Mouse (Mus musculus): ENCODE results near the gene Auts2. TPM values are rescaled to one million over a fixed set of nuclear protein-coding genes. Genes with fewer than 3 reads are reported as not detected.

The Auts2 gene
- total RNA-seq, 1 experiment: 9.9 TPM

DNA sequence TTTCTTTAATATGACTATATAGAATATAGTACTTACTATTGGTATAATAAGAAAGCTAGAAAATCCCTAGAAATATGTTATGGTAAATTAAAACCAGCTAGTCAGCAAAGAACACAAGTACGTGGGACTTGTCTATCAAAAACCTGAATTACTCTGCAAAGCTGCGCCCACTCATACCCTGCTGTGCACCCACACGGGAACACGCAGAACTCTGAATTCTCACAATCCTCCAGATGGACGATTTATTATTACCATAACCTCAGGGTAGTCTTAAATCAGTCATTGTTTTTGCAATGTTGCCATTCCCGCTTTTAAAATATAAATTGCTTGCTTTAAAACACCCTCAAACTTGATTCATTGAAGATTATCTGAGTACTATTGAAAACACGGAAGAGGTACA, 84.6 kb downstream of the Auts2 start:
- no peaks in the 10 kb centered on the region for H3K36me3 ChIP-seq (ENCODE audit: control insufficient read depth, insufficient read depth, low read length, poor library complexity, severe bottlenecking)
- no peak for TF ChIP-seq ZC3H11A (IDR thresholded peaks at IDR 0.05; ENCODE audit: borderline replicate concordance, low read depth, low read length)
- TF ChIP-seq HCFC1 (IDR thresholded peaks at IDR 0.05; ENCODE audit: borderline replicate concordance, insufficient read depth, low read length): no peak
- TF ChIP-seq ZNF384 (IDR thresholded peaks at IDR 0.05; ENCODE audit: low read depth, low read length): no peak
- no peak for TF ChIP-seq MAFK (IDR thresholded peaks at IDR 0.05; ENCODE audit: insufficient read depth, low read depth, low read length)
- TF ChIP-seq CHD2 (IDR thresholded peaks at IDR 0.05; ENCODE audit: low read depth, low read length): no peak
- H3K27ac ChIP-seq (ENCODE audit: insufficient read depth, low read depth, low read length, poor library complexity, severe bottlenecking): no peak overlapping the region
- no peak overlapping the region for H3K4me3 ChIP-seq (ENCODE audit: insufficient read depth in 1 of 2, low read depth in 1 of 2, low read length in 2 of 2, poor library complexity in 1 of 2, severe bottlenecking in 1 of 2)
- DNase-seq (ENCODE audit: low read depth, low spot score): no peak
- H3K9ac ChIP-seq (ENCODE audit: insufficient read depth, low read depth, low read length, poor library complexity, severe bottlenecking): no peak overlapping the region
- no peaks in the 10 kb centered on the region for H3K9me3 ChIP-seq (ENCODE audit: control insufficient read depth, insufficient read depth, low read depth, low read length)
- H3K4me1 ChIP-seq (ENCODE audit: control insufficient read depth in 2 of 2, insufficient read depth in 2 of 2, low read length in 2 of 2, poor library complexity in 1 of 2): no peaks in the 10 kb centered on the region
- in situ Hi-C loops (cut with MboI; ENCODE audit: low sequenced_read_pairs in 2 of 2, unreplicated experiment in 2 of 2): no loop called here

DNA sequence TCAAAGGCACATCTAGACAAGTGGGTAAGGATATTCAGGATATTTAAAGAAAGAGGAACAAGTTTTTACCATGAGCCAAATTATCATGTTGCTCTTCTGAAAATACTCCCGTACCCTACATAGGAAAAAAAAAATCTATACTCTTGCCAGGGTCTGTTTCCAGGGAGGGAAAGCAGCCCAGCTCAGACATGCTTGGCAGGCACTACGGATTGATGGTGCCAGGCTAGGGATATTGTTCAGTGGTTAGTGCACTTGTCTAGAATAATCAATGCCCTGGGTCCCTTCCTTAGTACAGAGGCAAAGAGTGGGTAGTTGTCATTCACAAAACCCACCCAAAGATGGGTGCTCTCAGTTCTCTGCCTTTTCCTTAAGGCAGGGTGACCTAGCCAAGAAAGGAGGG, 90.8 kb downstream of the Auts2 start:
- no peaks in the 10 kb centered on the region for H3K9me3 ChIP-seq (ENCODE audit: control insufficient read depth, insufficient read depth, low read depth, low read length)
- no peak overlapping the region for H3K27ac ChIP-seq (ENCODE audit: insufficient read depth, low read depth, low read length, poor library complexity, severe bottlenecking)
- TF ChIP-seq ZC3H11A (IDR thresholded peaks at IDR 0.05; ENCODE audit: borderline replicate concordance, low read depth, low read length): no peak
- TF ChIP-seq CHD2 (IDR thresholded peaks at IDR 0.05; ENCODE audit: low read depth, low read length): no peak
- TF ChIP-seq ZNF384 (IDR thresholded peaks at IDR 0.05; ENCODE audit: low read depth, low read length): no peak
- no peak for TF ChIP-seq MAFK (IDR thresholded peaks at IDR 0.05; ENCODE audit: insufficient read depth, low read depth, low read length)
- no peak for TF ChIP-seq HCFC1 (IDR thresholded peaks at IDR 0.05; ENCODE audit: borderline replicate concordance, insufficient read depth, low read length)
- H3K9ac ChIP-seq (ENCODE audit: insufficient read depth, low read depth, low read length, poor library complexity, severe bottlenecking): no peak overlapping the region
- no peaks in the 10 kb centered on the region for H3K36me3 ChIP-seq (ENCODE audit: control insufficient read depth, insufficient read depth, low read length, poor library complexity, severe bottlenecking)
- H3K4me3 ChIP-seq (ENCODE audit: insufficient read depth in 1 of 2, low read depth in 1 of 2, low read length in 2 of 2, poor library complexity in 1 of 2, severe bottlenecking in 1 of 2): no peak overlapping the region
- H3K4me1 ChIP-seq (ENCODE audit: control insufficient read depth in 2 of 2, insufficient read depth in 2 of 2, low read length in 2 of 2, poor library complexity in 1 of 2): no peaks in the 10 kb centered on the region
- in situ Hi-C loops (cut with MboI; ENCODE audit: low sequenced_read_pairs in 2 of 2, unreplicated experiment in 2 of 2): no loop called here
- no peak for DNase-seq (ENCODE audit: low read depth, low spot score)

DNA sequence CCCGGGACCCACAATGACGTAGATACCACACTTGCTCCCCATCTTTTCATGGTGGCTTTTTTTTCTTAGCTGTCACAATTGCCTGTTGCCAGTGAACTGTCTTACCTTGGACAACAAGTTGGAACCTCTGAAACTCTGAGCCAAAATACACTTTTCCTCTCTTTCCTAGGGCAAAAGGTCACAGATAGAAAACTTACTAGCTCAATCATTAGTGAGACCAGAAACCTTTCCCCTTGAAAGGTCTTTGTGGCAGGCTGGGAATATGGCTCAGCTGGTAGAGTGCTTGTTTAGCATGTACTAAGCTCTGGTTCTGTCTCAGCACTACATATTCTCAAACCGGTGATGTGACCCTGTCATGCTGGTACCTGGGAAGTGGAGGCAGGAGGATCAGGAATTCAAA, 93.1 kb downstream of the Auts2 start:
- TF ChIP-seq ZC3H11A (IDR thresholded peaks at IDR 0.05; ENCODE audit: borderline replicate concordance, low read depth, low read length) (no peak), HCFC1 (IDR thresholded peaks at IDR 0.05; ENCODE audit: borderline replicate concordance, insufficient read depth, low read length) (no peak), ZNF384 (IDR thresholded peaks at IDR 0.05; ENCODE audit: low read depth, low read length) (no peak), CHD2 (IDR thresholded peaks at IDR 0.05; ENCODE audit: low read depth, low read length) (no peak), MAFK (IDR thresholded peaks at IDR 0.05; ENCODE audit: insufficient read depth, low read depth, low read length) (no peak)

DNA sequence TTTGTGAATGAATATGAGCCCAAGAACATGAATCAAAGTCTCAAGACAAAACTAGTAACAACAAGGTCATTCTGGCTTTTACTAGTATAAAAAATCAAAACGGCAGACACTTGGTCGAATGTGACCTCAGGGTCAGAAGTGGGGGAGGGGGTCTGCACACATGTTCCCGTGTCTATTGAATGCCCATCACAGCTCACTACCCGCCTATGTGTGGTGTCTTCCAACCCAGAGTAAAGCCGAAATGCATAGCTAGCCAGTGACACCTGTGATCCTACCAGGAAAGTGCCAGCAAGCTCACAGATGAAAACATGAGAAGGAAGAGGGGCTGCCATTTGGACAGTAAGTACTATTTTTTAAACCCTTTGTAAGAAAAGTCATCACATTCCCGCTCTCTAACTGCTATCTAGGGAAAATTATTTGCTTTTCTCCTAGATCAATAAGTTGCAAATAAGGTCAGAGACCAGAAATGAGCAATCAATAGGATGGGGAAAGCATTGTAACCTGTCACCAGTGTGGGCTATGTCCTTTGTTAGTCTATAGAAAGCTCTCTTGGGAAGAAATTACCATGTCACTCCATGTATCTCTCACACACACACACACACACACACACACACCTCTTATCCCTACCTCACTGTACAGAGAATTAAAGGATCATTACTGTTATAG, 94.6 kb downstream of the Auts2 start:
- in situ Hi-C loops (cut with MboI; ENCODE audit: low sequenced_read_pairs in 2 of 2, unreplicated experiment in 2 of 2): no loop called here
- Histone ChIP-seq H3K9ac (ENCODE audit: insufficient read depth, low read depth, low read length, poor library complexity, severe bottlenecking) (no peak overlapping the region), H3K4me3 (ENCODE audit: insufficient read depth in 1 of 2, low read depth in 1 of 2, low read length in 2 of 2, poor library complexity in 1 of 2, severe bottlenecking in 1 of 2) (no peak overlapping the region), H3K9me3 (ENCODE audit: control insufficient read depth, insufficient read depth, low read depth, low read length) (no peaks in the 10 kb centered on the region), H3K36me3 (ENCODE audit: control insufficient read depth, insufficient read depth, low read length, poor library complexity, severe bottlenecking) (no peaks in the 10 kb centered on the region), H3K4me1 (ENCODE audit: control insufficient read depth in 2 of 2, insufficient read depth in 2 of 2, low read length in 2 of 2, poor library complexity in 1 of 2) (no peaks in the 10 kb centered on the region), H3K27ac (ENCODE audit: insufficient read depth, low read depth, low read length, poor library complexity, severe bottlenecking) (no peak overlapping the region)
- DNase-seq (ENCODE audit: low read depth, low spot score): no peak
- TF ChIP-seq HCFC1 (IDR thresholded peaks at IDR 0.05; ENCODE audit: borderline replicate concordance, insufficient read depth, low read length) (no peak), MAFK (IDR thresholded peaks at IDR 0.05; ENCODE audit: insufficient read depth, low read depth, low read length) (no peak), CHD2 (IDR thresholded peaks at IDR 0.05; ENCODE audit: low read depth, low read length) (no peak), ZC3H11A (IDR thresholded peaks at IDR 0.05; ENCODE audit: borderline replicate concordance, low read depth, low read length) (no peak), ZNF384 (IDR thresholded peaks at IDR 0.05; ENCODE audit: low read depth, low read length) (no peak)

More for the DNA sequence above, 93.1 kb downstream of the Auts2 start:
- H3K27ac ChIP-seq (ENCODE audit: insufficient read depth, low read depth, low read length, poor library complexity, severe bottlenecking): no peak overlapping the region
- no peak overlapping the region for H3K4me3 ChIP-seq (ENCODE audit: insufficient read depth in 1 of 2, low read depth in 1 of 2, low read length in 2 of 2, poor library complexity in 1 of 2, severe bottlenecking in 1 of 2)
- DNase-seq (ENCODE audit: low read depth, low spot score): no peak
- no peaks in the 10 kb centered on the region for H3K9me3 ChIP-seq (ENCODE audit: control insufficient read depth, insufficient read depth, low read depth, low read length)
- H3K4me1 ChIP-seq (ENCODE audit: control insufficient read depth in 2 of 2, insufficient read depth in 2 of 2, low read length in 2 of 2, poor library complexity in 1 of 2): no peaks in the 10 kb centered on the region
- no peaks in the 10 kb centered on the region for H3K36me3 ChIP-seq (ENCODE audit: control insufficient read depth, insufficient read depth, low read length, poor library complexity, severe bottlenecking)
- no peak overlapping the region for H3K9ac ChIP-seq (ENCODE audit: insufficient read depth, low read depth, low read length, poor library complexity, severe bottlenecking)
- in situ Hi-C loops (cut with MboI; ENCODE audit: low sequenced_read_pairs in 2 of 2, unreplicated experiment in 2 of 2): no loop called here
